Mouse (Mus musculus) embryonic facial prominence, embryonic 14.5 days (tissue): ENCODE measurements around the gene Rgs17. TPM values are rescaled to one million over a fixed set of nuclear protein-coding genes. Genes with fewer than 3 reads are reported as not detected.

ENCODE experiments used
- ATAC-seq: fragments of 200-750 bp; cut with Nextera tagmentation; 2 replicates; pipeline ENCODE4 v1.8.0; 2017; ENCODE audit warnings: low read depth, moderate number of reproducible peaks, moderate TSS enrichment
- DNase-seq: peaks from one replicate; pipeline ENCODE4 v3.0.0-alpha.2; 2015; ENCODE audit warnings: low spot score
- H3K27ac ChIP-seq: fragments of 300-500 bp; sonication (generic); replicated peaks from 2 replicates; pipeline ENCODE4 v1.5.1; 2014; ENCODE audit warnings: low read depth, mild to moderate bottlenecking, low read length, moderate library complexity
- H3K27me3 ChIP-seq: fragments of 300-500 bp; sonication (generic); replicated peaks from 2 replicates; pipeline ENCODE4 v1.6.1; 2014; ENCODE audit warnings: low read length; ENCODE audit not compliant: control insufficient read depth, insufficient read depth
- H3K36me3 ChIP-seq: fragments of 300-500 bp; sonication (generic); 2 replicates; pipeline ENCODE4 v1.6.1; 2014; ENCODE audit warnings: low read length, mixed read lengths; ENCODE audit not compliant: control insufficient read depth, insufficient read depth
- H3K4me1 ChIP-seq: fragments of 300-500 bp; sonication (generic); 2 replicates; pipeline ENCODE4 v1.6.1; 2014; ENCODE audit warnings: antibody characterized with exemption, low read length; ENCODE audit not compliant: control insufficient read depth, insufficient read depth
- H3K4me2 ChIP-seq: fragments of 300-500 bp; sonication (generic); 2 replicates; pipeline ENCODE4 v1.6.1; 2014; ENCODE audit warnings: low read depth, mild to moderate bottlenecking, low read length, moderate library complexity, mixed read lengths
- H3K4me3 ChIP-seq: fragments of 300-500 bp; sonication (generic); 2 replicates; pipeline ENCODE4 v1.5.1; 2014; ENCODE audit warnings: low read depth, mild to moderate bottlenecking, low read length
- H3K9ac ChIP-seq: fragments of 300-500 bp; sonication (generic); 2 replicates; pipeline ENCODE4 v1.6.1; 2014; ENCODE audit warnings: low read depth, mild to moderate bottlenecking, low read length, moderate library complexity, mixed read lengths
- H3K9me3 ChIP-seq: fragments of 300-500 bp; sonication (generic); 2 replicates; pipeline ENCODE4 v1.6.1; 2016; ENCODE audit warnings: low read length; ENCODE audit not compliant: control insufficient read depth
- WGBS: fragments of 180-500 bp; shearing (Covaris S2); extraction: QIAGEN DNeasy Blood & Tissue Kit; methylation state at CpG from one replicate; pipeline ENCODE4 v1.1.7; 2014; 5-methylcytosine and 5-hydroxymethylcytosine counted together
- polyA plus RNA-seq: library from polyadenylated mRNA; unstranded; fragments of >200 nt; fragmentation: Nextera tagmentation; extraction: Ambion mirVana; gene quantifications from 2 replicates; pipeline ENCODE4 v1.2.1, GENCODE M21; 2014

Gene Rgs17
- polyA plus RNA-seq, 1 experiment from 2014 or later = 2.1 TPM

DNA sequence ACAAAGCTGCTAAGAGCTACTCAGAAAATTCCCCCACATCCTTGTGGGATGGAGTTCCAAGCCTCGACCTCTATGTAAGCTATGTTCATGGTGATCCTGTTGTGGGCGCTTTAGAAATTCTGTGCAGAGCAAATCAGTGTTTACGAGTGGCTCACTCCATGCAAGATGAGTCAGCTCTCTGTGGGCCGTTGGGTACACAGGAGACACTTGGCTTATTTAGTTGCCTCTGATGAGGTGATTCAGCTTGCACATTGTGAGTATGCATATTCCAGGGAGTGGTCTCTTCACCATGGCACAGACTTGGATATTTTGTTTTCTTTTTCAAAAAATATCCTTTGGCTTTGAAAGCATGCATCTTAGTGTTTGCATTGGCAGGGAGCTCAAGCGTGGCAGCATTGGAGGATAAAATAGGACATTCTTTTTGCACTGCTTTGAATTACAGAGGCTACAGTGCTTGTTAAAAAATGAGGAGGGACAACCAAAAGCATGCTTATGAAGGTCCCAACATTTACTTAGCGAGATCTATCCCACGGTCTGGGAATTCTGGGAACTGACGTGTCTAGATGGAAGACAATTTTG is 68.8 kb downstream of the Rgs17 start:
- no peaks in the 10 kb centered on the region for H3K27me3 ChIP-seq
- 83% methylated on average over 8 of the region's 8 CpGs for WGBS
- H3K9me3 ChIP-seq = no peaks in the 10 kb centered on the region
- H3K9ac ChIP-seq = no peak overlapping the region
- no peak overlapping the region for H3K4me2 ChIP-seq
- H3K36me3 ChIP-seq = no peaks in the 10 kb centered on the region
- ATAC-seq = no peak
- DNase-seq = peak; percentile 26
- no peak overlapping the region for H3K4me3 ChIP-seq
- no peaks in the 10 kb centered on the region for H3K4me1 ChIP-seq
- no peak overlapping the region for H3K27ac ChIP-seq

DNA sequence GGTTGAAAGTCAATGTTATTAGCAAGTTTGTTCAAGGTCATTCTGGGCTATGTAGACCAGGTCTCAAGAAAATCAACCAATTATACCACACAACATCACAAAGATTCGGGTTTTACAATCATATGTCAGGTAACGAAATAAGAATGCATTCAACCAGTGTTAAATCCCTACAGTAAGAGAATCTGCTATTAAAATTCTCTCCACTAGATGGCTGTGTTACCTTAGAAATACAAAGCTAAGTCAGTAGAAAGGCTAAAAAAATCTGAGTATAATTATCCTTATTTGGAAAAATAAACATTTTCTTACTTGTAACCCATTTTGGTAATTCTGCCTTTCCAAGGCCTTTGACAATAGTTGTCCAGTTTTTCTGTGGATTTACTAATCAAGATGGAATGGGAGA is 75.3 kb downstream of the Rgs17 start:
- DNase-seq (peak; percentile 61), ATAC-seq (no peak)
- no peaks in the 10 kb centered on the region for H3K36me3 ChIP-seq
- H3K9ac ChIP-seq = no peak overlapping the region
- H3K9me3 ChIP-seq = no peaks in the 10 kb centered on the region
- 26% methylated on average over 2 of the region's 2 CpGs for WGBS
- no peaks in the 10 kb centered on the region for H3K4me1 ChIP-seq
- no peak overlapping the region for H3K27ac ChIP-seq
- no peak overlapping the region for H3K4me3 ChIP-seq
- H3K27me3 ChIP-seq = no peaks in the 10 kb centered on the region
- H3K4me2 ChIP-seq = no peak overlapping the region

DNA sequence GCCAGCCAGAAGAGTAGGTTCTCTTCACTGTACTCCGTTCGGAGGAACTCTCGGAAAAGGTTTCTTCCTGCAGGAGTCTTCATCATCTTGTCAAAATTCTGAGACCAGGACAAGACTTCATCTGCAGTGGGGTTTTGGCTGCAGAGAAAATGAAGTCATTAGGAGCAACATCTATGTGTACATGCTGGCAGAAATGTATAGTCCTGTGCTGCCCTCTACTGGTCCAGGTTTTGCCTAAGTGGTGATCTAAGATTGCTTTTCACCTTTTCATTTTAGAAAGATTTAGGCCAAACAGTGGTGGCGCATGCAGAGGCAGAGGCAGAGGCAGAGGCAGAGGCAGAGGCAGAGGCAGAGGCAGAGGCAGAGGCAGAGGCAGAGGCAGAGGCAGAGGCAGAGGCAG is 80.8 kb downstream of the Rgs17 start:
- Histone ChIP-seq H3K27me3 (no peaks in the 10 kb centered on the region), H3K4me3 (no peak overlapping the region), H3K36me3 (no peaks in the 10 kb centered on the region), H3K4me2 (no peak overlapping the region), H3K9ac (no peak overlapping the region), H3K27ac (no peak overlapping the region), H3K4me1 (no peaks in the 10 kb centered on the region), H3K9me3 (no peaks in the 10 kb centered on the region)
- WGBS = 83% methylated on average over 4 of the region's 4 CpGs
- no peak for ATAC-seq
- DNase-seq = peak; percentile 83

DNA sequence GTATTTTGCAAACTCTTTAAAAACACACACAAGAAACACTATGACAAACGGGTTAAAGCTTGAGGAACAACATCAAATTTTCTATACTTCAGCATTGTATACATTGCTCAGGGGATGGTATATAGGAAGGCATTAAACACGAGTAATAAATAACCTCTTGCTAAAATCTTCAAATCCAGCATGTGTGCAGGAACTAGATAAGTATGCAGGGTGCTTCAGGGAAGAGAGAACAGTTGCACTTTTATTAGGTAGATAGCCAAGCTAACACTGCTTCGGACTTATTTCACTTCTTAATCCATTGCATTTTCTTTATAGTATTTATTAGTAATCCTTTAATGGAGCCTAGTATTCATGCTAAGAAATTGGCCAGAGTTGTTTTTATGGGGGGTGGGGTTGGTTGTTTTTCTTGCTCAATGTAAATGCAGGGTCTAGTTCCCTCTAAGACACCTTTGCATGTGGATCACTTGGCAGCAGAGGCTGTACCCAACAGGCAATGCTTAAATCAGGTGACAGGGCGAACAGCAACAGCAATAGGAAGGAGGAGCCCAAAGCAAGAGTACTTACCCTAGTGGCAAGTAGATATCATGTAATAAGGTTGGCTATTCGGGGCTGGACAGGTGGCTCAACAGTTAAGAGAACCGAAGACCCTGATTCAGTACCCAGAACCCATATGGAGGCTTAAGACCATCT is 95.7 kb downstream of the Rgs17 start:
- Histone ChIP-seq H3K9ac (no peak overlapping the region), H3K36me3 (peaks cover 3% of the 10 kb centered on the region; the same call in 1 of the 2 replicates), H3K4me2 (no peak overlapping the region), H3K9me3 (no peaks in the 10 kb centered on the region), H3K27ac (no peak overlapping the region), H3K4me1 (peaks cover 12% of the 10 kb centered on the region), H3K27me3 (no peaks in the 10 kb centered on the region), H3K4me3 (no peak overlapping the region)
- DNase-seq (no peak), ATAC-seq (no peak)
- WGBS = 72% methylated on average over 6 of the region's 6 CpGs

DNA sequence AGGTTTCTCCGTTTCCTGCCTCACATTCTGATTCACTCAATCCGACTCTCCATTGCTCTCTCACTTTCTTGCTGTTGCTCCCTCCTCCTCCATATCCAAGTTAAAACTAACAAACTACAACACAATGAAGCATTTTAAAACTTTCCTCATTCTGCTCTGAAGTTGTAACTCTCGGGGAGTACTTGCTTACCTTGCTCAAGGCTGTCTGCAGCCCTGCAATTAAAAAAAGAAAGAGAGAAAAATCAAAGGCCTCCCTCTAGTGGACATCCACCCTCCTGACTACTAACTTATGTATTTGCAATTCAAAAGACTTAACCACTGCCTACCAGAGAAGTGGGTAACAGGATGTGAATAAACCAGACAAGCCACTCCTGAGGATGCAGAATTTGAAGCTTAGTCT is 97.4 kb downstream of the Rgs17 start:
- ATAC-seq = no peak
- 0% methylated on average over 3 of the region's 3 CpGs for WGBS
- Histone ChIP-seq H3K4me2 (peak overlapping the region; percentile 59), H3K36me3 (peaks cover 5% of the 10 kb centered on the region), H3K27ac (peak overlapping the region; percentile 85), H3K9ac (peak overlapping the region; percentile 41), H3K4me3 (peak overlapping the region; percentile 98), H3K9me3 (no peaks in the 10 kb centered on the region), H3K4me1 (peaks cover 16% of the 10 kb centered on the region), H3K27me3 (no peaks in the 10 kb centered on the region)
- peak; percentile 75 for DNase-seq

DNA sequence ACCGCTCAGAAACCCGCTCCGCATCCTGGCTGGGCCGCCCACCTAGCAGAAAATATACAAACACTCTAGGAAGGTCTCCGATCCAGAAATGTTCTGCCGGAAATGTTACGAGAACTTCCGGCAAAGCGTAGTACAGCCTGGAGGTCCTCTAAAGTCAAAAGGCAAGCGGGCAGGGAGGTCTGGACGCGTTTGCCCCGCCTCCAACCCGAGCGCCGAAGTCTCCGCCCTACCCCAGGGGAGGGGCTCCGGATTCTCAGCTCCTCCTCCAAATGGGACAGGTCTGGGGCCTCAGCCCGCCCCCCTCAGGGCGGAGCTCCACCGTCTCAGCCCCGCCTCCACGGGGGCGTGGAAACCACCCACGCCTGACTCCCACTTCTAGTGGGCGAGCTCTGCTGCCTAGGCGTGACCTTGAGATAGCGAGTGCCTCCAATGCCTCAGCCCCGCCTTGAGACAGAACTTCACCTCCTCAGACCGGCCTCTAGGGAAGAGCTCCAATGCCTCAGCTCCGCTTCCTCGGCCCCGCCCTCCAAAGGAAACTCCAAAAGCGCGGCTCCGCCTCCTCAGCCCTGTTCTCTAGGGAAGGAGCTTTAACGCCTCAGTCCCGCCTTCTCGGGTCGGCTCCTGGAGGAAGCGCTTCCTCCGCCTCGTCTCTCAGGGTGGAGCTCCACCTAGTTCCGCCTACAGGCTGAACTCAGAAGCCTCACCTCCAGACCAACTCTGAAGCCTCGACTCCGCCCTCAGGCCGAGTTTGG is 98.3 kb downstream of the Rgs17 start, which contains the start of gene Mtrf1l:
Gene Mtrf1l, minus strand, starts transcription at position 171 of the 752 bp plus-strand sequence.
- Histone ChIP-seq H3K4me3 (peak within 1 kb of the TSS; percentile 98), H3K4me2 (peak within 1 kb of the TSS; percentile 62), H3K9ac (peak within 1 kb of the TSS; percentile 89), H3K27ac (peak within 1 kb of the TSS; percentile 94), H3K36me3 (peaks cover 13% of the 10 kb centered on the region), H3K27me3 (no peaks in the 10 kb centered on the region), H3K4me1 (peaks cover 16% of the 10 kb centered on the region), H3K9me3 (no peaks in the 10 kb centered on the region)
- whole genome bisulfite sequencing = under 1% methylated on average over 35 of the region's 47 CpGs
- DNase-seq = peak; percentile 99
- ATAC-seq = peak; percentile 96

DNA sequence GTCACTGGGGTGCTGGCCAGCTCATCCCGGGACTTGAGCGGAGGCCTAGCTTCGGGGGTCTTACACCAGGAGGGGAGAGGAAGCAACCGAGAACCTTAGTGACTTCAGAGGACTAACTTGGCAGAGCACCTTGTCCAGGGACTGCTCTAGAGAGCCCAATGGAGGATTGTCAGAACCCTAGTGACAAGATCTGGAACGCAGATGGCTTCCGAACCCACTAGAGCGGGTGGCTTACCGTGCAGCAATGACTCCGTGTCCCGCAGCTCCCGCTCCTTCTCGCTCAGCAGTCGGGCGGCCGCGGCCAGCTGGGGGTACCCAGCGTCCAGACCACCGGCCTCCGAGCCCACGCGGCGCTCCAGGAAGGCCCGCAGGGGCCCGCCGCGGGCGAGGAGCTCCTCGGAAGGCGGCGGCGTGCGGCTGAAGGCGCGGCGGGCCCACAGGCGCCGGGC is 98.9 kb downstream of the Rgs17 start:
- Histone ChIP-seq H3K36me3 (peaks cover 19% of the 10 kb centered on the region), H3K4me2 (peak overlapping the region; percentile 62), H3K27ac (peak overlapping the region; percentile 94), H3K4me3 (peak overlapping the region; percentile 98), H3K9ac (peak overlapping the region; percentile 89), H3K9me3 (no peaks in the 10 kb centered on the region), H3K4me1 (peaks cover 16% of the 10 kb centered on the region), H3K27me3 (no peaks in the 10 kb centered on the region)
- WGBS = 0% methylated on average over 27 of the region's 37 CpGs
- no peak; the same call in 1 of the 2 replicates for ATAC-seq
- DNase-seq = no peak

DNA sequence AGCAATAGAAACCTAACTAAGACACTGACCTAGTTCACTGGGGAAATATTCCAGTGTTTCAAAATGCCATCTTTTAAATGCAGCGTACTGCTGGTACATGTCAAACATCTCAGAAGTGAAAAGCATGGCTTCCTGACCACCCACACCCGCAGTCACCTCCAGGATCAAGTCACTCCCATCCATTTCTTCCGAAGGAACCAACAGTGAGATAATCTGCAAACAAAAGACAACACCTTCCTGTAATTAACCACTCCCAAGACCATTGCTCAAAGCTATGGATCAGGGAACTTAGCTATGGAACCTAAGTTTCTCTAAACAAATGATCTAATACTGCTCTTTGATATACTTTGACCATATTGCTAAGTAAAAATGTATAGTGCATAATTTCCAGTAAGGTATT is 103.4 kb downstream of the Rgs17 start:
- DNase-seq = no peak
- Histone ChIP-seq H3K36me3 (peaks cover 59% of the 10 kb centered on the region), H3K4me1 (peaks cover 16% of the 10 kb centered on the region), H3K9ac (no peak overlapping the region), H3K9me3 (no peaks in the 10 kb centered on the region), H3K4me3 (no peak overlapping the region), H3K4me2 (no peak overlapping the region), H3K27me3 (no peaks in the 10 kb centered on the region), H3K27ac (no peak overlapping the region)
- 93% methylated on average over 3 of the region's 3 CpGs for WGBS
- no peak for ATAC-seq
